Mouse (Mus musculus) limb, embryonic 10.5 days (tissue): Measurements from ENCODE around the gene Slc38a2. TPM values are rescaled to one million over a fixed set of nuclear protein-coding genes. Genes with fewer than 3 reads are reported as not detected.
A peak's percentile ranks its signal among the peaks of the same experiment; 100 is the strongest.

ENCODE experiments used
- DNase-seq: peaks from one replicate; pipeline ENCODE4 v3.0.0-alpha.2; 2017; ENCODE audit warnings: low spot score
- H3K27ac ChIP-seq: fragments of 300-500 bp; sonication (generic); 2 replicates; pipeline ENCODE4 v1.5.1; 2016; ENCODE audit warnings: mild to moderate bottlenecking
- H3K27me3 ChIP-seq: fragments of 300-500 bp; sonication (generic); 2 replicates; pipeline ENCODE4 v1.6.1; 2016; ENCODE audit warnings: low read depth, mild to moderate bottlenecking; ENCODE audit not compliant: poor library complexity, severe bottlenecking
- H3K36me3 ChIP-seq: fragments of 300-500 bp; sonication (generic); 2 replicates; pipeline ENCODE4 v1.6.1; 2016; ENCODE audit warnings: mild to moderate bottlenecking, moderate library complexity
- H3K4me1 ChIP-seq: fragments of 300-500 bp; sonication (generic); 2 replicates; pipeline ENCODE4 v1.6.1; 2016
- H3K4me3 ChIP-seq: fragments of 300-500 bp; sonication (generic); 2 replicates; pipeline ENCODE4 v1.5.1; 2016; ENCODE audit warnings: mild to moderate bottlenecking, moderate library complexity
- H3K9me3 ChIP-seq: fragments of 300-500 bp; sonication (generic); replicated peaks from 2 replicates; pipeline ENCODE4 v1.6.1; 2016; ENCODE audit warnings: mild to moderate bottlenecking
- WGBS: fragments of 180-500 bp; shearing (Covaris S2); methylation state at CpG from one replicate; pipeline ENCODE4 v1.1.7; 2016; 5-methylcytosine and 5-hydroxymethylcytosine counted together
- polyA plus RNA-seq: library from polyadenylated mRNA; unstranded; fragments of >200 nt; fragmentation: Nextera tagmentation; extraction: Ambion mirVana; gene quantifications from 2 replicates; pipeline ENCODE4 v1.2.1, GENCODE M21; 2016

Gene Slc38a2
- polyA plus RNA-seq, 1 experiment from 2014 or later: 198 TPM

DNA sequence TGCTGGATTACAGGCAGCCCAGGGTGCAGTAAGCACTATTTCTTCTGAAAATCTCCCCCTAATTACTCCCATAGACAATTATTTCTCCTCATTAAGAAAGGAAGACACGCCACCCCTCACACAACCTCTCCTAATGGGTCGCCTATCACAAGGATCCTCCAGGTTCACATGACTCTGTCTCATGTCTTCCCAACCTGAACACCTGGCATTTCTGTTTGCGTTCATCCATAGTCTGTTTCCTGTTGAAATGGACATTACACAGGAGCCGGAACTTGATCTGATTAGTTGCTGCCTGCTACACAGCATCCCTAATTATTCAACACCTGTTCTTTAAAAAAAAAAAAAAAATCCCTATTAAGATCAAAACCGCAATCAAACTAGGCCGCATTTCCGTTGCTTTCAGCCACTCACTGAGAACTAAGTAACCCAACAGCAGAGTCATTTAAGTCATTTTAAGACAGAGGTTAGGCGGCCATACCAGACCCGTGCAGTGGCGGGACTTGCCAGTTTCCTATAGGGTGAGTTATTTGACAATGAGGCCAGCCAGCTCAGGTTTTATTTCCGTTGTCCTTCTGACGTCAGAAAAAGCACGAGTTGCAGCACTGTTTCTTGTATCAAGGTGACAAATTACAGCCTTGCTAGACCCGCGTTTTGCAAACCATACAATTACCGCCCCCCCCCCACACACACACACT, 59.1 kb downstream of the Slc38a2 start:
- H3K9me3 ChIP-seq: no peaks in the 10 kb centered on the region
- peaks cover 44% of the 10 kb centered on the region for H3K36me3 ChIP-seq
- DNase-seq: peak; percentile 65
- 8% methylated on average over 16 of the region's 16 CpGs for WGBS
- H3K4me3 ChIP-seq: peak overlapping the region; percentile 76
- peak overlapping the region; percentile 99 for H3K27ac ChIP-seq
- H3K4me1 ChIP-seq: peaks cover 34% of the 10 kb centered on the region
- no peaks in the 10 kb centered on the region for H3K27me3 ChIP-seq

DNA sequence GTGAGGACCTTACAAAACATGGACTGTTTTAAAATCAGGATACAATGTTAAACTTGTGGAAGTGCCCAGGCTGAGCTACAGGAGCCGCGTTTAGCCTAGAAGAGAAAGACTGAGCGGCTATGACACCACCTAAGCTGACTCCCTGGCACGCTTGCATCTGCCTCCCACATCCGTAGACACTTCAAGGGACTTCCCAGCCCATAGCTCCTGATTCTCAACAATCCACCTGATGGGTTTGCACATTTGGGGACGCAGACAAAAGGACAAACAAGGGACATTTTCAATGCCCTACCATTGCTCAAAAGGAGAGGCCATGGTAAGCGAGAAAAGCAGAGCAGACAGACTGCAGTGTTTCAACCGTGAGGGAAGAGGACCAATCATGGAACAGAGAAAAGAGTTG, 59.9 kb downstream of the Slc38a2 start:
- 79% methylated on average over 8 of the region's 8 CpGs for WGBS
- H3K27ac ChIP-seq: peak overlapping the region; percentile 99; the same call in 1 of the 2 replicates
- peak overlapping the region; percentile 76 for H3K4me3 ChIP-seq
- H3K9me3 ChIP-seq: no peaks in the 10 kb centered on the region
- DNase-seq: no peak
- H3K4me1 ChIP-seq: peaks cover 34% of the 10 kb centered on the region
- no peaks in the 10 kb centered on the region for H3K27me3 ChIP-seq
- peaks cover 52% of the 10 kb centered on the region for H3K36me3 ChIP-seq

DNA sequence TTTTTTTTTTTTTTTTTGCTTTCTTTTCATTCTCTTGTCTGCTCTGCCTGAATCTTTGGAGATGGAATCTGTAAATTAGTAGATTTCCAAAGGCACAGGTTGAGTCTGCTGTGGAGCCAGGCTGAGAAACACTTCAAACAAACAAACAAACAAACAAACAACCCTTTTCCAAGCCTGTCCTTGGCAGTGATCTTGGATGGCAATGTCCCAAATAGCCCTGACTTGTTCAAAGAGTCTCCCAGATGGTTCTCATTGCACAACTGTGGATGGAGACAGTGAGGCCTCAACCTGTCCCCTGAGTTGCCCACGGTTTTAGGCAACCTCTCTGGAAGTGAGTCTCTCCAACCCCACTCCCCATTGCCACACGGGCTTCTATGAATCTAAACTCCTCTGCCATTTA, 60.9 kb downstream of the Slc38a2 start:
- Histone ChIP-seq H3K4me1 (peaks cover 29% of the 10 kb centered on the region), H3K27me3 (no peaks in the 10 kb centered on the region), H3K27ac (no peak overlapping the region), H3K4me3 (0 out of 2 replicates have a peak overlapping the region, but pooled peaks have one; percentile 76), H3K36me3 (peaks cover 61% of the 10 kb centered on the region), H3K9me3 (no peaks in the 10 kb centered on the region)
- 79% methylated on average over 2 of the region's 2 CpGs for WGBS
- no peak for DNase-seq

DNA sequence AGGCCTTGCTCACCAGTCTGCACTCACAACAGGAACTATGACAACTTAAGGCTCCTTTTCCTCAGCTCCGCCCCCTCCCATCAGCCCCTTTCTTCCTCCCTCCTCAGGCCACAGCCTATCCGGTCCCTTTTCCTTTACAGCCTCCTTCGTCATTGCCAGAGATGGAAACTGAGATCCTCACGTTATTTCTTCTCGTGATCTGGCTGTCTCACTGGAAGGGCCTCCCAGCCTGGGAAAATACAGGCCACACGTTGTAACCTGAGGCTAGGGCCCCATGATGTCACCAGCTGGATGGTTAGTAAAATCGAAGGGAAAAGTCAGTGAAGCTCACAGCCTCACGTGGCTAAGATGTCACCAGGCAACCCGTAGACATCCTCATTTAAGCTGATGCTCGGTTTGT, 61.4 kb downstream of the Slc38a2 start:
- DNase-seq: no peak
- no peaks in the 10 kb centered on the region for H3K27me3 ChIP-seq
- peaks cover 24% of the 10 kb centered on the region for H3K4me1 ChIP-seq
- no peak overlapping the region for H3K4me3 ChIP-seq
- H3K36me3 ChIP-seq: peaks cover 65% of the 10 kb centered on the region
- no peak overlapping the region for H3K27ac ChIP-seq
- WGBS: 69% methylated on average over 10 of the region's 10 CpGs
- no peaks in the 10 kb centered on the region for H3K9me3 ChIP-seq

Other genes starting within 250 kb of the Slc38a2 start
- 119 and 125 TPM in 2 replicates for gene Scaf11, start 238.9 kb downstream of the Slc38a2 start, polyA plus RNA-seq
- 141 and 149 TPM in 2 replicates for gene Slc38a1, start 56.8 kb downstream of the Slc38a2 start, polyA plus RNA-seq